Mouse (Mus musculus): ENCODE measurements around the gene Trim71.
A peak's percentile ranks its signal among the peaks of the same experiment; 100 is the strongest.

The Trim71 gene

DNA sequence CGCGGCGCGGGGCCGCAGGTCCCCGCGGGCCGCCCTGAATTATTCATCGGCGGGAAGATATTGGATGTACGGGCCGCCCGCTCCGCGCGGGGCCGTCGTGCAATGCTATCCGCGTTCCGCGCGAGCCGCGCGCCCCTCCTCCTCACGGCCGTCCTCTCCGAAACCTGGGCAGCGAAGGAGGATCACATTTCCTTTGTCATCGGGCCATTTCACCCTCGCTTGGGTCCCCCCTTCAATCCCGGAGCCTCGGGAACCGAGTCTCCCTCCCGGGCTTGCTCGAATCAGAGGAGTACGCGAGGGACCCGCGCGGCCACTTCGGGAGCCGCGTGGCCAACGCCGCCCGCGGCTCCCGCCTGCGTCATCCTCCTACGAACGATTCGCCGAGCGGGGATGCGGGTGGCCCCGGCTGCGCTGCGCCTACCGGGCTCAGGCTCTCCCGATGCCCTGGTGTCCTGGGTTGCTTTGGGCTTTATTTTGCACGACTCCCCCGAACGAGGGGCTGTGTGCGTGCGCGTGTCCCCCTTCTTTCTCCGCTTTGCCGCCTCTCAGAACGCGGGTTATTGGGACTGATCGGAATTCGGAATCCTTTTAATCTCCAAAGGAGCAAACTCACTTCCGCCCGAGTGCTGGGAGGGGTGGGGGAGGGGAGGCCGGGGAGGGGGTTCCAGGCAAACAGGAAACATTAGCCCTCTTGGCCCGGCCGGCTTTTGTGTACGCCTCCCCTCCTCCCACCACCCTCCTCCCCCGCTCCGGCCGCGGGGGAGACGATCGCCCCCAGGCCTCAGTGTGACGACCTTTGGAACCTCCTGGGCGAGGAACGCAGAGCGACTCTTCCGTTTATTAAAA lies at the start of gene Trim71:
Gene Trim71 (minus strand): TSS at position 609 of the 846 bp plus-strand sequence.
- no peak for DNase-seq

DNA sequence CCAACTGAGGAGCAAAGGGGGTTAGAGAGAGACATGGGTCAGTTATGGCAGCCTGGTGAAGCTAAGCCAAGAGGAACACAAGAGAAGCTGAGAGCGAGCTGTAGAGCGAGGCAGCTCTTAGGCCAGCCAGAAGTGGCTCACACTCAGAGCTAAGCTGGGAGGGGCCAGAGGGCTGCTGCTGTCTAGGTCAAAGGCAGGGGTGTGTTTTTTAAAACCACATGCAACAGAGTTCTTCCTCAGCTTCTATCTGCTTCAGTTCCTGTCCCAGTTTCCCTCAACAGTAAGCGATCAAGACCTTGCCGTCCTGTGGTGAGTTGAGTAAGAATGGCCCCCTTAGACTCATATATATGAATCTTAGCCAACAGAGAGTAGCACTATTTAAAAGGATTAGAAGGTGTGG lies 48.9 kb upstream of the Trim71 start:
- DNase-seq = no peak

DNA sequence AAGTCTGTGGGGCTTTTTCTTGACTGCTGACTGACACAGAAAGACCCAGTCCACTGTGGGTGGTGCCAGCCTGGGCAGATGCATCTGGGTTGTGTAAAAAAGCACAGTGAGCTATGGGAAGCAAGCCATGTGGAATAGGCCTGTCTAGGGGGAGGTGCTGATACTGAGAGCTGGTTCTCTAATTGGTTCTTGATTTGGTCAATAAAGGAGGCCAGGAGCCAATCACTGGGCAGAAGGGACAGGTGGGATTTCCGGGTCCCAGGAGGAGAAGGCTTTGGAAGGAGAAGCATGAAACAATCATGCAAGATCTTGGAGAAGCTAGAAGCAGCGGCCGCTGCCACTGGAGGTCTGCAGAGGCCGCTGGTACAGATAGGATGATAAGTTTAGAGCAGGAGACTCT lies 48.4 kb upstream of the Trim71 start:
- DNase-seq = no peak

DNA sequence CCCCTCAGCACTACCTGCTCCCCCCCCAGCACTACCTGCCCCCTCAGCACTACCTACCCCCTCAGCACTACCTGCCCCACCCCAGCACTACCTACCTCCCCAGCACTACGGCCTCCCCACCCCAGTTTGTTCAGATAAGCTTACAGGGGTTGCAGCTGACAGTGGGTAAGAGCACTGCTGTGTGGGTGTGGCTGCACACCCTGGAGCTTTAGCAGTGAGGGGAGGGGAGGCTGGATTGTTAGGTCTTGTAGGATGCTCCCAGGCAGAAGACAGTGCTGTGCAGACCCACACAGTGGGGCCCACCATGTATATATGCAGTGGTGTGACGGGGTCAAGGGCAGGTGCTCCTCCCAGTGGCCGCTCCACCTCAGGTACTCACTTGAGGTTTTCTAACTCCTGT lies 46.1 kb upstream of the Trim71 start:
- no peak for DNase-seq

DNA sequence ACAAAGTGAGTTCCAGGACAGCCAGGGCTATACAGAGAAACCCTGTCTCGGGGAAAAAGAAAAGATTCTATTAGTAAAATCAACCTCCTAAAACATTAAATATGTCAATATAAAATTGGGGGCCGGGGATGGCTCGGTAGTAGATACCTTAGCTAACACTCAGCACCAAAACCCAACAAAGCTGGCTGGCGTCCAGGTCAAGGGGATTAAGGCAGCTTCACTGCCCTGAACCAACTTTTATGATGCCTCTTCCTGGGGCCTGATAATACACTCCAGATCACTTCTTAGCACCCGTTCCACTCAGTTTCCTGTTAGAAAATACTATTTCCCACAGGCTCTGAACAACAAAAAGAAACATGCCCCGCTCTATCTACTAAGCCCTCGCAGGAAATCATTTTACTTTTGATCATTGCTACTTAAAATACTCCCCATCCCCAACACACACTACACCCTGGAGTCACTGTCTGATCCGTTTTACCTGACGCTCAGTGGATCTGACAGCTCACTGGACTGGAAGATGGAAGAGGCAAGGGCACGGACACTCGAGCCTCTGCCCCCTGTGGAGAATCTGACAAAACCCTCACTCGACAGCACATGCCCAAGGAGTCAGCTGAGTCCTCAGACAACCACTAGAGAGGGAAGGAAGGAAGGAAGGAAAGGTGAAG lies 39.8 kb upstream of the Trim71 start:
- no peak for DNase-seq

DNA sequence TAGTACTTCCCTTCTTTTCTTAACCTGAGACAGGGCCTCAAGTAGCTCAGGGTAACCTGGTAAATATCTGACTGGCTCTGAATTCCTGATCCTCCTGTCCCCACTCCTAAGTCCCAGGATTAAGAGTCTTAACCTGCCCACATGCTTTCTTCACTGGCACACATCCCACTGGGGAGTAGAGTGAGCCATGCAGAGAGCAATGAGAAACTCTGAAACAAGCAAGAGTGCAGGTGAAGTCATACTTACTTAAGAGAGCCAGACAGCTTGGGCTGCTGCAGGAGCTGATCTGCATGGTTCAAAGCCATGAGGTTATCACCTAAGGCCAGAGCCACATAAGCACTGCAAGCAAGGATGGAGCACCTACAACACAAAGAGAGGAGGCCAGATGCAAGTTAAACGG lies 36.9 kb upstream of the Trim71 start:
- DNase-seq = no peak

DNA sequence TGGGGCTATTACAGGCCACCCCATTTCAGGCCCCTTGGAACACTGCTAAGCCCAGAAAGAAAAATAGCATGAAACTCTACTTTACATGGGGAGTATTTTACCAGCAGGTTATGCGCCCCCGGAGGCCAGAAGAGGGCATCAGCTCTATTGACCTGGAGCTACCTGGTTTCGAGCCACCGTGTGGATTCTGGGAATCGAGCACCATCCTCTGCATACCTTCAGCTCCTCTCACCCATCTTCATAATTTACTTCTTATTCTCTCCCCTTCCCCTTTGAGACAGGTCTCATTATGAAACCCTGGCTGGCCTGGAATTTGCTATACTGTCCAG lies 20.8 kb upstream of the Trim71 start:
- no peak for DNase-seq

DNA sequence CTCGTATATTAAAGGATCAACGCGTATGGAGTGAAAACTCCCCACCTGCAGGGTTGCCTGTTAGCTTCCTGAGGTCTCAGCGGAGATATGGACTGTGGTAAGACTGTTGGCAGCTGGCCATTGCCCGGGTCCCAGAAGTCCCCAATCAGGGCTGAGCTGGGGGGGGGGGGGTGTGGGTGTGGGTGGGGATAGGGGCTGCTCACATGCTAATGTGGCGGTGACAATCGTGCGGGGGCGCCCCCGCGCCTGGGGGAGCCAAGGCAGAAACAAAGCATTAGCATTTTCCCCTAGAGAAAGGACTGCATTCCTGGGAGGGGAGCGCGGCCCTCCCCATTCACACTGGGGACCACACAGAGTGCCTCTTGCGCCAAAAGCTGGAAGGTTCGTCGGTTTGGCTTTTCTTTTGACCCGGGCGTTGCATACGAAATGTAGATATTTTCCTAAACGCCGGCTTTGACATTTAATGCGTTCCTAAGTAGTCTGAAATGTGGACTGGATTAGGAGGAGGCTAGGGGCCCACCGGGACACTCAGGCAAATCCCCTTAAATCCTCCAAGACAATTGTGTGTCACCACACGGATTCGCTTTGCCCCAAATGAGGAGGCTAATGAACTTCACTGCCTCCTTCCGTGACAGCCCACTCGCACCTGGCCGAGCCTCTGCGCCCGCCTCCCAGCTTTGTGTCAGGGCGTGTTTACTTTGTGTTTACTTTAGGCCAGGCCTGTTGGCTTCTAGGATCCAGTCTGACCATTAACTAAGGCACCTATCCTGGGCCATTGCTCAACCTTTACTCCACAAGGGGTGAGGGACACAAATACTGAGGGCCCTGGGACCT lies 20.2 kb upstream of the Trim71 start:
- DNase-seq = peak in 1 of 2 experiments; percentile 27

DNA sequence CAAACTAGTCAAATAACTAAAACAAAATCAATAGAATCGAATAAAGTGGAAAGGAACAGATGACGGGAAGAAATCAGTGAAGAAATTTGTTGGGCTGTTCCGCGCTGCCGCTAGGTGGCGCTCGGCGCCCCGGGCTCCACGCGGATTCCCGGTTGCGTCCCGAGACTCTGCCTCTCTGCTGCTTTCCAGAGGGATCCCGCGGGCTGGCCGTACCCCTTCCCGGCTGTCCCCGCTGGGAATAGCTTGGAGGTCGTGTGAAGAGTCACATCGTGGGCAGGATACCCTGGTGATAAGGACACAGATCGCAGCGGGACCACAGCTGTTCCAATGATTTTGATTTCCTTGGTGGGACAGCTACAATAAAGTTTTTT lies 19.6 kb upstream of the Trim71 start:
- peak; percentile 75 to 78 for DNase-seq

DNA sequence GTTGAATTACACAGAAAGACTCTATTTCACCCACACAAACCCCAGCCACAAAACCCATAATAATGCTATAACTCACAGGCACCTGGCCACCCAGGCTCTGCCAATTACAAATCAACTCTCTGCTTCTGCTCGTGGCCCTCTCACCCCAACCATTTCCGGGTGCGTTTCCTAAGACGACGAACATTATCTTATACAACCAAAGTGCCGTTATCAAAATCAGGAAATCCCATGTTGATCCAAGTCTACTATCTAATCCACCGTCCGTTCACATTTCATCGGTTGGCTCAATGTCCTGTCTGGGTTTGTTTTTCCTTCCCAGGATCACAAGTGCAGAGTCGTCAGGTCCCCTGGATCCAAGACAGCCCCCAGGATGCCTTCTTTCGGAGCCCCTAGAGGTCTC lies 14.5 kb upstream of the Trim71 start:
- no peak for DNase-seq

DNA sequence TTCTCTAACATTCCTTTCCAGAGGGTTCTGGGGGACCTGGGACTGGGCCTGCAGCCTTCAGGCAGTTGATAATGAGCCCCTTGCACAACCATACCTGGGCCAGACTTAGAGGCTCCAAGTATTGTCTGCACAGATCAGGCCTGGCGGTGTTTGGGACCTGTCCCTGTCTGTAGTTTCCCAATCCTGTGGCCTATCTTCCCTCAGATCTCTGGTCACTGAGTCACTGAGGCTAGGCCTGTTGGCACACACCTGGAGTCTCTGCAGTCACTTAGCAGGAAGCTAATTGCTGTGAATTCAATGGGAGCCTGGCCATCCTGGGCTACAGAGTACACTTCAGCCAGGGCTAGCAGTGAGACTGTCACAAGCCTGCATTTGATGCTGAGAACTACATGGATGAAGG lies 11.8 kb upstream of the Trim71 start:
- no peak for DNase-seq

DNA sequence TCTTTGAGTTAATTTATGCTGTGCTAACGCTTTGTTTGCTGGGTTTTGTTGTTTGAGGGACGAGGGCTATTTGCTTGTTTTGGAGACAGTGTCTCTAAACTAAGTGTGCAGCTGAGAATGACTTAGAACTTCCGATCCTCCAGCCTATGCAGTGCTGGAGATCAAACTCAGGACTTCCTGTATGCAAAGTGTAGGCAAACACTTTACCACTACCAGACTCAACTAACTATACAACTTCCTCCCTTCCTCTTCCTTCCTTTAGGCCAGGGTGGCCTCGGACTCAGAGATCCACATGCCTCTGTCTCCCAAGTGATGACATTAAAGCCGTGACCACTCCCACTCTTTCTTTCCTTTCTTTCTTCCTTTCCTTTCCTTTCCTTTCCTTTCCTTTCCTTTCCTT lies 9.4 kb upstream of the Trim71 start:
- DNase-seq = no peak

DNA sequence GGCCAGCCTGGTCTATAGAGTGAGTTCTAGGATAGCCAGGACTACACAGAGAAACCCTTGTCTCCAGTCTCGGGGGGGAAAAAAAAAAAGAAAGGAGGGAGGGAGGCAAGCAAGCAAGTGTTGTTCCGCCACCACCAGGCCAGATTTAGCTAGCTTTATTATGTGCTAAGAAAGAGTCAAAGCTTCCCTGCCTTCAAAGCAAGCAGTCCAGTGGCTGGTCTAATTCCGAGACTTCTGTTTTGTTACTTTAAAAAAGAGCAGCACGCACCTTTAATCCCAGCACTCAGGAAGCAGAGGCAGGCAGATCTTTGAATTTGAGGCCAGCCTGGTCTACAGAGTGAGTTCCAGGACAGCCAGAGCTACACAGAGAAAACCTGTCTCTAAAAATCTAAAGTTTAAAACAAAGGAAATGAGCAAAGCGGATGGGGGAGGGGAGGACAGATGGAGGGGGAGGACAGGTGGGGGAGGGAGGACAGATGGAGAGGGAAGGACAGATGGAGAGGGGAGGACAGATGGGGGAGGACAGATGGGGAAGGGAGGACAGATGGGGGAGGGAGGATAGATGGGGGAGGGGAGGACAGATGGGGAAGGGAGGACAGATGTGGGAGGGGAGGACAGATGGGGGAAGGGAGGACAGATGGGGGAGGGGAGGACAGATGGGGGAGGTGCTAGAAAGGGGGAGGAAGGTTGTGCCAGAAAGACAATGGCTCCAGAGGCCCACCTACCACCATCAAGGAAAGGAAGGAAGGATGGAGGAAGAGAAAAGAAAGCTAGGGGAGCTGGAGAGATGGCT lies 4.7 kb upstream of the Trim71 start:
- DNase-seq = no peak

DNA sequence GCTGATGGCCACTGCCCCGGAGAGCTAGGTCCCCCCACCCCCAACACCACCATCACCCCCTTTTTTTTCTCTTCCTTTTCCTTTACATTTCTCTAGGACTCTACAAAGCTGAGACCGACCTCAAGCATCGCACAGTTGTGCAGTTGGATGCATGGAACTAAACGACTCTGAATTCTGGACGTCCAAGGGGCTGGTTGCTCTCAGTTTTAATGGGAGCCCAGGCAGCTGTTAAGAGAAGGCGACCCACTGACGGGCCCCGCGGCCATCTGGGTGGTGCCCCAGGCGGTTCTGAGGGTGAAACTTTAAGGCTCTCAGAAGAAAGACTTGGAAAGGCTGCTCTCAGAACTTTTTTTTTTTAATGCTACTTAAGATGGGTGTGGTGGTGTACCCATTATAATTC lies 498 bp upstream of the Trim71 start:
- DNase-seq = no peak

DNA sequence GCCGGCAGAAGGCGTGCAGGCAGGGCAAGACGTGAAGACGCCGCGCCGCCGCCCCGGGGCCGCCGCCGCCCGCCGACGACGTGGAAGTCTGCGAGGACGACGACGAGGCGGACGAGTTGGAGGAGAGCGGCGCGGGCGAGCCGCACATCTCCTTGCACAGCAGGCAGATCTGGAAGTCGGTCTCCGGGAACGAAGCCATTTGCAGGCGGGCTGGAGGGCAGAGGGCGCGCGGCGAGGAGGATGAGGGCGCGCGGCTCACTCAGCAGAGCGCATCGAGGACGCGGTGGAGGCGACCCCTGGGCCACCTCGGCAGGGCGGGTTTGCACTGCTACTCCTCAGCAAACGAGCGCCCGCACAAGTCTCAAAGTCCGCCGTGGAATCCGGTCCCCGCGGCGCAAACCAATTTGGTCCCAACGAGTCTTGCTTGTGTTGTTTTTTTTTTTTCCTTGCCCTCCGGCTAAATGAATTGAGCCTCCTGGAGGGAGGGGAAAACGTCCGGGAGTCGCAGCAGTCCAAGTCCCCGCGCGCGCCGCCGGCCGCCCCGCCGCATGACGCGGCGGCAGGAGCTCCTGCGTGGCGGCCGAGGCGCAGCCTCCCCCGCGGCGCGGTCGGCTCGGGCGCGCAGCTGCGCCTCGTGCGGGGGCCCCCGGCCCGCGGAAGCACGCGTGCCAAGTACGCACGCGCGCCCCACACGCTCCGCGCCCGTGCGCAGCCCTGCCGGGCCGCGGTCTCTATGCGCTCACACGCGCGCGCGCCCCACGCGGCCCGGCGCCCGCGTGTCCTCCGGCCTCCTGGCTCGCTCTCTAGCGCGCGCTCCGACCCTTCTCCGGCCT lies 1.0 kb downstream of the Trim71 start:
- peak; percentile 29 to 40 for DNase-seq

DNA sequence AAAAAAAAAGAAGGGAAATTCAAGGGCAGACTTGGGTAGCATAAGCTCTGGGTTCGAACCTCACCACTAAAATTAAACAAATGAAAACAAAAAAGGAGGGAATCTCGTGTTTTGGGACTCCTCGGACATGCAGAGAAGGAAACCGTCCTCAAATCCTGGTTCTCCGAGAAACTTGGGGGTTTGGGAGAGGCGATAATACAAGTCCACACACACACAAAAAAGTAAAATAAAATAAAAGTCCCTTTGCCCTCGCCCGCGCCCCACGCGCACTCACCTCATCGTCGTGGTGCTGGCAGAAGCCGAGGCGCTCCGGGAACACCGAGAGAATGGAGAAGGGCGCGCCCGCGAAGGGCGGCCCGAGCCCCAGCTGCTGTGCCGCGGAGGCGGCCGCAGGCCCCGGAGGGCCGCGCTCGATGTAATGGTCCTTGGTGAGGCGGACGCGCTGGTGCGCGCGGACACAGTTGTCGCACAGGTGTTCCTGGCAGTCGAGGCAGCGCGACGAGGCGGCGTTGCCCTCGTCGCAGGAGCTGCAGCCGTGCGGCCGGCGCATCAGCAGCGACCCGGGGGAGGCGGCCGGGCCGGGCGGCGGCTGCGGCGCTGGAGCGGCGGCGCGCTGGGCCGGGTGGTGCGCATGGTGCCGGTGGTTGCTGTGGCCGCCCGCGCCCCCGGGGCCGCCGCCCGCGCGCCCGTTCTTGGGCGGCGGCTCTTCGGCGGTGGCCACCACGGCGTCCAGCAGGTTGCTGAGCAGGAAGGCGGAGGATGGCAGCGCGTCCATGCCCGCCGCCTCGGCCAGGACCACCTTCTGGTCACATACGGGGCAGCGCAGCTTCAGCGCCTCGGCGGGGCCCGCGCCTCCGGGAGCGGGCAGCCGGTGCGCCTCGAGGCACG lies 1.9 kb downstream of the Trim71 start:
- no peak for DNase-seq

DNA sequence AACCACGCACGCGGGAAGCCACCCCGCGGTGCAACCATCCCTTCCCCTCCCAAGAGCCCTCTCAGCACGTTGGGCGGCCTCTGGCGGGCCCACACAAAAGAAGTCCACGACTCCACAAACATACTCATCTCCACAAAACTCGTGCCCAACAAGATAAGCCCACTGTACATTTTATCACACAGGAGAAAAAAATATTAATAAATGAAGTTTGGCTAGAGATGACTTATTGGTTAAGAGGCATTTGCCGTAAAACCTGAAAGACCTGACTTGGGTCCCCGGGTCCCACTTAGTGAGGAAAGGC lies 2.5 kb downstream of the Trim71 start:
- no peak for DNase-seq

DNA sequence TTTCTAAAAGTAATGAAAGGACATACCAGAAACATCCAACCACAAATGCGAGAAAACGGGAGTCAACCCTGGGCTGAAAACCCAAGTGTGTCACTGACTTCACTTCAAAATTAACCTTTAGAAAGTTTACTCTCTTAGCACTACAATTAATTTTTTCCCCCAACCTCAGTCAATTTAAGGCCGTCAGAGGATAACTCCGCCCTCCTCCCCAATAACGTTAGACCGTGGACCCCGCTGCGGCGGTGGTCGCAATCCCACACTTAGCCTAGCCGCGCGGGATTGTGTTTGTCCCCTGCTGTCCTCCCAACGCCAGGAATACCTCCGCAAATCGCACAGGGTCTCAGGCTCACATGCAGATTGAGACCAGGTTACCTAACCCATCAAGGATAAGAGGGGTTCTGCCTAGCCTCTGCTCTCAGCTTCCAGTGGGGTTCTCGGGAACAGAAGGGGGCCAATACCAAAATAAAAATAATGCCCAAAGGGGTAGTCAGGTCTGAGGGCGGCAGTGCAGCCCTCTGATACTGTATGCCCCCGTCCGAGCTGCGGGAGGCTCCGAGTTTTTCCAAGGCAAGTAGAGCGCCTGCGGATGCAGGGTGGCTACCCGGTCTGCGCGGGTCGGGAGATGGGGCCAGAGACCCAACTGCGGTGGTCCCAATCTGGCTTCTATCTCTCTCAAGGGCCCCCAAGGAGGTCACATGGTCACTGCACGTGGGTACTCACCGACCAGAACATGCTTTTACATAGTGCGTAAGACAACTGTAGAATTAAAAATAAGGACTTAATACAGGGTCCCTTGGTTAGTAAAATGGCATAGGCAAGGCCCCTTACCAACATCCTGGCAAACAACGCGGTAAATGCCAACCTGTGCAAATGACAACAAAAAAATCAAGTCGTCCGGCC lies 3.1 kb downstream of the Trim71 start:
- no peak for DNase-seq

DNA sequence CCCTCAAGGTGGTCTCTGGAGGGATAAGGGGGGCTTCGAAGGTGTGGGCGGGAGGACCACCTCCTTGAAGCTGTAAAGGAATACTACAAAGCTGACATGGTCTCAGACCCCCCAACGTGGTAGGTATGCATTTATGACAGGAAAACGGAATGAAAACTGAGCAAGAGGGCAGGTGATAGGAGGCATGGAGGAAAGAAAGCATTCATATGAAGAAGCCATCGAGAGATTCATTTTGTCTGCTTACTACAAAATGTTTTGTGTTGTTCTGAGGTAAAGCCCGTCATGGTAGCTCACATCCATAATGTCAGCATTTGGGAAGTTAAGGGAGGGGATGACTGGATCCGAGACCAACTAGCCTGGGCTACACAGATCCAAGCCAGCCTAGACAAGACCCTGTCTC lies 4.0 kb downstream of the Trim71 start:
- DNase-seq = no peak

DNA sequence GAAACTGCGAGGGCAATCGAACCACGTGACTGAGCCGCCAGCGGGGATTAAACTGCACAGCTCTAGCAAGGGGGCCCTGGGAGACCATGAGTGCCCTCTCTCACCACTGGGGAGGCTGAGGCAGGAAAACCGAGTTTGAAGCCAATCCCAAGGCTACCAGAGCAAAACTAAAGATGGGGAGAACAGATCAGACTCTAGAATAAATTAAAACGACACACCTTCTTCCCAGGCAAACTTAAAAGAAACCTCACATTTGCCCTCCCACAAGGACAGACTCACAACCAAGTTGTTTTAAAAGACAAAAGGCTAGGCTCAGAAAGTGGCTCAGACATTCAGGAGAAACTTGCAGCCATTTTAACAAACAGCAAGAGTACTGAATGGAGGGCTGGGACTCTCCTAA lies 7.1 kb downstream of the Trim71 start:
- DNase-seq = no peak
